ENCODE assay signal across 13 mouse cellular contexts in the genomic region with DNA sequence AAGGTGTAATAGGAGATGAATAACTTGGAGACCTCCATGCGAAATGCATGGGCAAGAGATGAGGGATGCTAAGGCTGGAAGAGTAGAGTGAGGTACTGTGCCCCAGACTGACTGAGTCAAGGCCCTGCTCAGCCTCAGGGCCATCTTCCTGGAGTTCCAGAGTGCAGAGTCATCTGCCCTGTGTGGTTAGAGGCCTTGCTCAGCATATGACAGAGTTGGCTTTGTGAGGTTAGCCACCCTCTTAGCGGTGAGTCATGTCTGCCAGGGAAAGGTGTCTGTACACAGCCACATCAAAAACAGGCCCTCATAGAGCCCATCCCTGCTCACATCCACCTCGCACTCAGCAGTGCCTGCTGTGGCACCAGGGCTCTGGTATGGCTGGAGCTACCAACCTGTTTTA.
DNase-seq lines count a peak whose midpoint lies in the region; ATAC-seq and TF ChIP-seq lines count a peak whose summit lies in the region.
"Had no signal": no experiment of that assay in that cellular context is flagged by ENCODE, and none has a peak within 500 bp of the region (broad histone marks: within the 10 kb centered on the region; RNA-seq: fewer than 3 reads in every experiment).

No protein-coding gene starts in this region.

- H3K27ac ChIP-seq in kidney, embryonic 16.5 days (ENCODE audit: low read length): no peak overlapping the region
- no peak overlapping the region for H3K27ac ChIP-seq in kidney, adult 2 months (ENCODE audit: insufficient read depth, low read depth, low read length)
- no peak overlapping the region for H3K27ac ChIP-seq in stomach, postnatal 0 days (replicated peaks)
- H3K27ac ChIP-seq in midbrain, embryonic 11.5 days (ENCODE audit: low read depth, low read length): no peak overlapping the region
- H3K27ac ChIP-seq: hindbrain, embryonic 10.5 days; limb, embryonic 15.5 days had no signal

- peak; percentile 31; the same call in 1 of the 2 replicates for ATAC-seq in kidney, embryonic 16.5 days (ENCODE audit: low FRiP score, low TSS enrichment)
- ATAC-seq in stomach, postnatal 0 days (ENCODE audit: low FRiP score, low TSS enrichment): peak; percentile 83
- no peak for ATAC-seq in midbrain, embryonic 11.5 days (ENCODE audit: low FRiP score)

- no peak for TF ChIP-seq CTCF in kidney, adult 2 months (conservative IDR thresholded peaks at IDR 0.05; ENCODE audit: insufficient read depth, insufficient read length, low read depth, low read length)
- TF ChIP-seq CTCF in stomach, postnatal 0 days (IDR thresholded peaks at IDR 0.05; ENCODE audit: low read depth): no peak

- 86% methylated on average over 3 of the region's 3 CpGs for WGBS in kidney, embryonic 16.5 days
- WGBS in kidney, adult 2 months: 95% methylated on average over 3 of the region's 3 CpGs
- 76% methylated on average over 3 of the region's 3 CpGs for WGBS in stomach, postnatal 0 days
- WGBS in midbrain, embryonic 11.5 days: 92% methylated on average over 3 of the region's 3 CpGs

- TF ChIP-seq EP300 in stomach, postnatal 0 days (optimal IDR thresholded peaks at IDR 0.05): no peak

- TF ChIP-seq POLR2A in kidney, adult 2 months (IDR thresholded peaks at IDR 0.05; ENCODE audit: low read depth, low read length): no peak

- no peak for DNase-seq in kidney, adult 2 months
- DNase-seq in Muller cell, postnatal 12 days (ENCODE audit: inconsistent ontology term): peak; percentile 74
- peak; percentile 10 for DNase-seq in c-Kit-positive CD71-negative TER-119-negative erythroid progenitor cells, embryonic 14.5 days (ENCODE audit: low read depth)
- no peak for DNase-seq in stomach, postnatal 0 days (ENCODE audit: low spot score)
- DNase-seq in spleen, adult 18-20 months: no peak
- DNase-seq in midbrain, embryonic 11.5 days (ENCODE audit: low spot score, missing footprints): no peak
- DNase-seq: cerebellum, adult 18-20 months; embryo, embryonic 11 days; kidney, adult 8-10 months; lung, adult 2 months had no signal

- H3K4me2 ChIP-seq in kidney, embryonic 16.5 days (replicated peaks; ENCODE audit: low read depth, low read length): no peak overlapping the region
- H3K4me2 ChIP-seq in stomach, postnatal 0 days (replicated peaks; ENCODE audit: low read depth): no peak overlapping the region
- no peak overlapping the region for H3K4me2 ChIP-seq in midbrain, embryonic 11.5 days
- H3K4me2 ChIP-seq: limb, embryonic 15.5 days had no signal

- H3K36me3 ChIP-seq in kidney, embryonic 16.5 days (ENCODE audit: insufficient read depth, low read length): no peaks in the 10 kb centered on the region
- no peaks in the 10 kb centered on the region for H3K36me3 ChIP-seq in kidney, adult 2 months (ENCODE audit: control insufficient read depth, insufficient read depth, low read length)
- H3K36me3 ChIP-seq in stomach, postnatal 0 days (ENCODE audit: control insufficient read depth, insufficient read depth, low read length): no peaks in the 10 kb centered on the region
- no peaks in the 10 kb centered on the region for H3K36me3 ChIP-seq in midbrain, embryonic 11.5 days (ENCODE audit: control insufficient read depth, insufficient read depth, low read length)
- H3K36me3 ChIP-seq: limb, embryonic 15.5 days had no signal

- H3K9ac ChIP-seq in kidney, embryonic 16.5 days (replicated peaks; ENCODE audit: low read length): no peak overlapping the region
- H3K9ac ChIP-seq in stomach, postnatal 0 days (ENCODE audit: low read length): no peak overlapping the region
- H3K9ac ChIP-seq in midbrain, embryonic 11.5 days (ENCODE audit: low read length): no peak overlapping the region
- H3K9ac ChIP-seq: limb, embryonic 15.5 days had no signal

- H3K9me3 ChIP-seq in kidney, embryonic 16.5 days (ENCODE audit: low read length): no peaks in the 10 kb centered on the region
- no peaks in the 10 kb centered on the region for H3K9me3 ChIP-seq in stomach, postnatal 0 days (ENCODE audit: control insufficient read depth, low read length)
- H3K9me3 ChIP-seq in midbrain, embryonic 11.5 days (ENCODE audit: control insufficient read depth, low read length): no peaks in the 10 kb centered on the region
- H3K9me3 ChIP-seq: hindbrain, embryonic 10.5 days; limb, embryonic 15.5 days had no signal

- no peaks in the 10 kb centered on the region for H3K27me3 ChIP-seq in kidney, embryonic 16.5 days (ENCODE audit: insufficient read depth, low read length)
- H3K27me3 ChIP-seq in kidney, adult 2 months (replicated peaks; ENCODE audit: control insufficient read depth, insufficient read depth, low read length): no peaks in the 10 kb centered on the region
- no peaks in the 10 kb centered on the region for H3K27me3 ChIP-seq in stomach, postnatal 0 days (ENCODE audit: control insufficient read depth, insufficient read depth, low read length)
- H3K27me3 ChIP-seq in midbrain, embryonic 11.5 days (ENCODE audit: control insufficient read depth, insufficient read depth, low read length): no peaks in the 10 kb centered on the region
- H3K27me3 ChIP-seq: limb, embryonic 15.5 days had no signal

- peaks cover 7% of the 10 kb centered on the region for H3K4me1 ChIP-seq in kidney, embryonic 16.5 days (ENCODE audit: insufficient read depth, low read length)
- 0 out of 2 replicates have a peak, but pooled peaks cover 3% of the 10 kb centered on the region for H3K4me1 ChIP-seq in kidney, adult 2 months (ENCODE audit: control insufficient read depth, insufficient read depth, low read length)
- H3K4me1 ChIP-seq in stomach, postnatal 0 days (replicated peaks; ENCODE audit: control insufficient read depth, insufficient read depth): no peaks in the 10 kb centered on the region
- no peaks in the 10 kb centered on the region for H3K4me1 ChIP-seq in midbrain, embryonic 11.5 days (ENCODE audit: control insufficient read depth, insufficient read depth, low read length)

- H3K4me3 ChIP-seq in kidney, embryonic 16.5 days (ENCODE audit: low read length): no peak overlapping the region
- no peak overlapping the region for H3K4me3 ChIP-seq in kidney, adult 2 months (ENCODE audit: insufficient read depth, low read depth, low read length)
- H3K4me3 ChIP-seq in stomach, postnatal 0 days (ENCODE audit: low read depth, low read length): no peak overlapping the region
- no peak overlapping the region for H3K4me3 ChIP-seq in midbrain, embryonic 11.5 days (ENCODE audit: low read depth, low read length)
- H3K4me3 ChIP-seq: hindbrain, embryonic 10.5 days; limb, embryonic 15.5 days had no signal

Comparison
In these comparisons a context has a peak if more than half of its experiments do, and no peak if none do; other contexts are left out.
1. DNase-seq: peak in Muller cell, postnatal 12 days (single experiment) and c-Kit-positive CD71-negative TER-119-negative erythroid progenitor cells, embryonic 14.5 days (single experiment); none in kidney, adult 2 months (single experiment), stomach, postnatal 0 days (single experiment), spleen, adult 18-20 months (0 of 2) and midbrain, embryonic 11.5 days (single experiment).